Mouse (Mus musculus) ovary, postnatal 14 days (tissue): Measurements from ENCODE around the gene Slc9a3r2.
A peak's percentile ranks its signal among the peaks of the same experiment; 100 is the strongest.
"Not testable (repeated sequence)": the region's sequence is repeated elsewhere in the genome, so short reads cannot be mapped to it uniquely, and the experiment has no call there.

Source experiments
- DNase-seq: peaks from one replicate; pipeline ENCODE4 v3.0.0; 2022; ENCODE audit warnings: low spot score

The Slc9a3r2 gene

GRCm38 (mm10) chr17:24667011-24667410, 16.9 kb upstream of the Slc9a3r2 start:
- not testable (repeated sequence) for DNase-seq

- no peak for DNase-seq
Measured at GRCm38 (mm10) chr17:24658017-24658758, 8.1 kb upstream of the Slc9a3r2 start, which contains the start of gene Npw. Gene Npw, minus strand, starts transcription at chr17:24658457.

GRCm38 (mm10) chr17:24654969-24655368, 4.8 kb upstream of the Slc9a3r2 start:
- DNase-seq, result no peak

GRCm38 (mm10) chr17:24653967-24654710, 4.0 kb upstream of the Slc9a3r2 start:
- peak; percentile 75 for DNase-seq

GRCm38 (mm10) chr17:24651835-24652234, 1.7 kb upstream of the Slc9a3r2 start:
- DNase-seq, result no peak

GRCm38 (mm10) chr17:24650766-24651165, 639 bp upstream of the Slc9a3r2 start:
- DNase-seq, result no peak

- no peak for DNase-seq
Measured at GRCm38 (mm10) chr17:24649581-24650069, 502 bp downstream of the Slc9a3r2 start.

- DNase-seq, result no peak
Measured at GRCm38 (mm10) chr17:24648731-24649377, 1.3 kb downstream of the Slc9a3r2 start.

GRCm38 (mm10) chr17:24647493-24647892, 2.6 kb downstream of the Slc9a3r2 start:
- DNase-seq, result no peak

- DNase-seq, result no peak
Measured at GRCm38 (mm10) chr17:24646381-24646780, 3.7 kb downstream of the Slc9a3r2 start.

- no peak for DNase-seq
Measured at GRCm38 (mm10) chr17:24645916-24646315, 4.2 kb downstream of the Slc9a3r2 start.

- DNase-seq, result no peak
Measured at GRCm38 (mm10) chr17:24644875-24645721, 5.0 kb downstream of the Slc9a3r2 start.

GRCm38 (mm10) chr17:24644030-24644715, 6.0 kb downstream of the Slc9a3r2 start:
- DNase-seq, result no peak

GRCm38 (mm10) chr17:24642791-24643343, 7.3 kb downstream of the Slc9a3r2 start:
- DNase-seq, result no peak

- DNase-seq, result no peak
Measured at GRCm38 (mm10) chr17:24641944-24642343, 8.2 kb downstream of the Slc9a3r2 start.

GRCm38 (mm10) chr17:24640581-24640980, 9.5 kb downstream of the Slc9a3r2 start:
- no peak for DNase-seq

- no peak for DNase-seq
Measured at GRCm38 (mm10) chr17:24640119-24640518, 10.0 kb downstream of the Slc9a3r2 start.

- peak; percentile 19 for DNase-seq
Measured at GRCm38 (mm10) chr17:24639571-24639988, 10.5 kb downstream of the Slc9a3r2 start.

GRCm38 (mm10) chr17:24638840-24639239, 11.3 kb downstream of the Slc9a3r2 start:
- DNase-seq, result peak; percentile 30

- no peak for DNase-seq
Measured at GRCm38 (mm10) chr17:24638214-24638613, 11.9 kb downstream of the Slc9a3r2 start.
